Mouse (Mus musculus) erythroid progenitor cell, adult 5-6 weeks (primary cell): ENCODE measurements at regions not wholly inside any gene's neighbourhood (a gene's known extent, or its start where the extent isn't known, plus 50 kb on each side); places are given as distances from the start of the nearest gene placed in this dataset.
"Not testable (repeated sequence)": the region's sequence is repeated elsewhere in the genome, so short reads cannot be mapped to it uniquely, and the experiment has no call there.

Experiments
- ATAC-seq: replicated peaks from 2 replicates; pipeline ENCODE4 v1.8.0; 2016; ENCODE audit warnings: moderate number of reproducible peaks, mild to moderate bottlenecking, moderate TSS enrichment, inconsistent platforms; ENCODE audit not compliant: poor library complexity, low FRiP score, severe bottlenecking

DNA sequence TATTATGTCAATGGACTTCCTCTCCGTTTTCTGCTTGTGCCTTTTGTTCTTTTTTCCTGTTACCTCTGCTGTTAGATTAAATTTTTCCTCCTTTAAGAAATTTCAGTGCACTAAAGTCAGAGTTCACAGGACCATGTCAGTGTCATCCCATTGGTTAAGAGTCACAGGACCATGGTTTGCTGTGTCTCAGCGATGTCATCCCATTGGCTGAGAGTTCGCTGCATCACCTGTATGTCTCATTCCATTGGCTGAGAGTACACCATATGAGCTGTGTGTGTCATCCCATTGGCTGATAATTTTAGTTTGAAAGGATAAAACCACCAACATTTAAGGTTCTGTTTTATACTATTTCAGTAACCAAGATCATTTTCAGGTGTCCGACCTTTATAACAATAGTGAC is 50.7 kb upstream of the Jade1 start:
- no peak for ATAC-seq

DNA sequence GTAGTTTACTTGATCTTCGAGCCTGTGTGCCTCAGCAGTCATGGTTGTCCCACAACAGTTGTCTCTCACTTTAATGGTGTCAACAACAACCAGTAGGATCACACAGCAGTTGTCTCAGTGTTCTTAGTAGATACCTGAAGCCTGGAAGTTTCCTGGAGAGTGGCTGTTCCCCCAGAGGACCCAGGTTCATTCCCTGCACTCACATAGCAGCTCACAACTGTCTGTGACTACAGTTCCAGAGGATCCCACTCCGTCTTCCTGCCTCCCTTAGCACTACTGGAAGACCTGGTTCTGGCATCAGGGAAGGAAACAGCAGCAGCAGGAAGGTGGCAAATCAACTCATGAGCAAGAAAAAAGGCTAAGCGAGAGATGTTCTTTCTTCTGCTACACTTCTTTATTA is 53.4 kb upstream of the Jade1 start:
- no peak for ATAC-seq

- ATAC-seq: not testable (repeated sequence)
These were observed 53.9 kb upstream of the Jade1 start for GRCm38 (mm10) chr3:41501639-41502038.

- no peak for ATAC-seq
These were observed 54.4 kb upstream of the Jade1 start for GRCm38 (mm10) chr3:41501124-41501523.

GRCm38 (mm10) chr3:41499680-41500079 is 55.9 kb upstream of the Jade1 start:
- no peak for ATAC-seq

DNA sequence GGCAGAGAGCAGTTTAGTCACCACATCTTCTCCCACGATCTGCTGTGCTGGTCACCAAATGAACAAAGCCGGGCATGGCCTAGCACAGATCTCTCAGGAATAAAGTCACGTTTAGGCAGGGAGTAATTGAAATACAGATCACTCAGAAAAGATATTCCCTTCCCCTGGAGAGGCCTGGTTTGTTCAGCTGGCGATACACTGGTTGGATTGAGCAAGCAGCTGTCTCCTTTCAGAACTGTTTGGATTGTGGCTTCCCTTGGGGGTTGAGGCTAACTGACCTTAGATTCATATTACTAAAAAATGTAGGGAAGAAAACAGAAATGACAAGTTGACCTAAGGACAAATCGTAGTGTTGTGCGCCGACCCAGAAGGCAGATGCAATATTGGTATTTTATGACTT is 56.7 kb upstream of the Jade1 start:
- ATAC-seq: no peak

DNA sequence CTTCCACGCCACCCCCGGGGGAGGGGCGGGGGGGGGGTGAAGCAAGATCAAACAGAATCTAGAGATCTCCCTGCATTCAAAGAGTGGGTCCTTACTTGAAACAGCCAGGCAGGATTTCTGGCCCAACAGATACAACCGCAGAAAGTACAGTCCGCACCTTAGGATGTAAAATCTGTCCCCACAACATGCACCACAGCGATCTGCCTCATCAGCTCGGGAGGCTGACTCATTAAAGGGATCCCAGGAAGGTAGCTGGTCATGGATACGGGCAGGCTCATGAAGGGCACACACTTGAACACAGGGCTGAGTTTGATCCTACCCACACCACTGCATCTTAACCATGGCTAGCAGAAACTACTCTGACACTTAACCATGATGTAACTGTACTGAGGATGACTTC is 57.8 kb upstream of the Jade1 start:
- no peak for ATAC-seq

- no peak for ATAC-seq
These were observed 58.4 kb upstream of the Jade1 start for GRCm38 (mm10) chr3:41496931-41497710.

- ATAC-seq: no peak
These were observed 59.6 kb upstream of the Jade1 start for GRCm38 (mm10) chr3:41495893-41496292.

- no peak for ATAC-seq
These were observed 60.4 kb upstream of the Jade1 start for GRCm38 (mm10) chr3:41495097-41495496.

DNA sequence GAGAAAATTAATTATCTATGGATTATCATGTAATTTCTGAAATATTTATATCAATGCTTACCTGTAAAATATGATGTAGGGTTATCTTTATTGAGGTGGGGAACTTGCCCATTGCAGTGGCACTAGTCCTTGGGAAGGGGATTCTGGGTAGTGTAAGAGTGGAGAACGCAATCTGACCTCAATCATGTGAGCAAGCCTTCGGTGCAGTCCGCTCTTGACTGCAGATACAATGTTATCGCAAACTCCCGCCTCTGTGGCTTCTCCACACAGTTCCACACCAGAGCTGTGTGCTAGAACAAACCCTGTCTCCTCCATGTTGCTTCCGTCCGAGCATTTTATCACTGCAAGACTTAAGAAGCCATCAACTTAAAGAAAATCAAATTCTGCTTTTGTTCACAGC is 62.1 kb upstream of the Jade1 start:
- ATAC-seq: no peak

- no peak for ATAC-seq
These were observed 62.7 kb upstream of the Jade1 start for GRCm38 (mm10) chr3:41492727-41493392.

GRCm38 (mm10) chr3:41492031-41492726 is 63.4 kb upstream of the Jade1 start:
- no peak for ATAC-seq

DNA sequence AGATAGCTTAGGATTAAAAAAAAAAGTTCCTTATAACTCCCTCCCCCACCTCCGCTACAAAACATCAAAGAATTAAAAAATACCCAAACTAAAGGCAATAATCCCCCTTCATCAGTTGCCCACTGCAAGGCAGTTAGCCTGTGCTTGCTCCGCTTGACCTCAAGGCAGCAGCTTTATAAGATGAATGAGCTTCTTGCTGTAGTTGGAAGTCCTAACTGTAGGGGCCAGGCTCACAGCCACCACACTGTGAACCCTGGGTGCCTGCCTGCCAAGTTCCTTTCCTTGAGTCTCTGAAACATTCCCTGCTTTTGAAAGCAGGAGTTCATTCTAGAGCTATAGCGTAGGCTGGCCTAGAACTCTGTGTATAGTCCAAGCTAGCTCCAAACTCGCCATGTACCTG is 64.3 kb upstream of the Jade1 start:
- ATAC-seq: no peak

- ATAC-seq: no peak
These were observed 65.5 kb upstream of the Jade1 start for GRCm38 (mm10) chr3:41489998-41490397.

GRCm38 (mm10) chr3:41489571-41489970 is 66.0 kb upstream of the Jade1 start:
- ATAC-seq: no peak

DNA sequence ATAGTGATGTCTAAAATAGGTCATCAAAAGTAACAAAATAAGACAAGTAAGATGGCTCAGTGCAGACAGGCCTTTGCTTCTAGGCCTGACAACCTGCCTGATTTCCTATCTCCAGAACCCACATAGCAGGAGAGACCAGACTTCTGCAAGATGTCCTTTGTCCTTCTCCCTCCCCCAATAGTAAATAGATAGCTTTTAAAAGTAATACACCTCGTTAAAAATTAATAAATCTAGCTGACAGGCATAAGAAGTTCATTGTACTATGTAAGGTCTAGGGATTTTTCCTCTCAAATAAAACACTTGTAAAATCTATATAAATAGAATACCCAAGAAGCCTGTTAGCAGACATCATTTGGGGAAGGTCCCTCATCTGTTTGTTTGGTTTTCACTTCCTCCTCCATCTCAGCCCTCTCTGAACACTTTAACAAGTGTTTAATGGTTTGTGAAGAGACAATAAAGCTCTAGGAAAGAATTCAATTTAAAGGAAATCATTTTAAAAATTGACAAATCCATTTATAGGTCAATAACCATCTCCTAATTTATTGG is 67.2 kb upstream of the Jade1 start:
- ATAC-seq: no peak

DNA sequence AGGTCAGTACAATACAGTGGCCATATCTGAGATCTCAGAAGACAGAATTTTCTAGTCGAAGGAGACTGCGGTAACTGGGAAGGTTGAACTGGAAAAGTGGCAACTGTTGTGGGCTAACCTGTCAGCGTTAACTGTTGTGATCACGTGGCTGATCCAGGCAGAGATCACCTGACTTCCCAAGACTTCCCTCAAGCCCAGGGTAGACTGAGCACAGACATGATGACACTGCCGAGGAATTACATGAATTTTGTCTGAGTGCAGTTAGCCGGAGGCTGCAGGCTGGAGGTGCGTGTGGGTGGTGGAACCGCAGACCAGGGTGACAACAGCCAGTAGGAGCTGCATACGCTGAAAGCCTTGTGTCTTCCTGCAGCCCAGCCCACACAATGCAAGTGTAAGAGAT is 70.6 kb upstream of the Jade1 start:
- ATAC-seq: no peak

DNA sequence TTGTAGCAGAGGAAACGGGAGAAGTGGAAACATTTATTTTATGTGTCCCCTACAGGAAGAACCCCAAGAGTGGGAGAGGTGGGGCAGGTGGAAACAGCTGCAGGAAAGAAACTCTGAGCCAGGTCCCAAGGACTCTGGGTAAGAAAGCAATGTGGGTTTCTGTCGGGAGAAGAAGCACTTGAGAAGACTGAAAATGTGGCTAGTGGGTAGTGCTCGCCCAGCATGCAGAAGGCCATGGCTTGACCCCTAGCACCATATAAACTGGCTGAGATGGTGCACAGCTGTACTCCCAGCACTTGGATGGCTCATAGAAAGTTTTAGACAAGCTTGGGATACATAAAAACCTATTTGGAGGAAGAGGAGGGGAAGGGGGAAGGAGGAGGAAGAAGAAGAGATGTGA is 71.9 kb upstream of the Jade1 start:
- no peak for ATAC-seq

DNA sequence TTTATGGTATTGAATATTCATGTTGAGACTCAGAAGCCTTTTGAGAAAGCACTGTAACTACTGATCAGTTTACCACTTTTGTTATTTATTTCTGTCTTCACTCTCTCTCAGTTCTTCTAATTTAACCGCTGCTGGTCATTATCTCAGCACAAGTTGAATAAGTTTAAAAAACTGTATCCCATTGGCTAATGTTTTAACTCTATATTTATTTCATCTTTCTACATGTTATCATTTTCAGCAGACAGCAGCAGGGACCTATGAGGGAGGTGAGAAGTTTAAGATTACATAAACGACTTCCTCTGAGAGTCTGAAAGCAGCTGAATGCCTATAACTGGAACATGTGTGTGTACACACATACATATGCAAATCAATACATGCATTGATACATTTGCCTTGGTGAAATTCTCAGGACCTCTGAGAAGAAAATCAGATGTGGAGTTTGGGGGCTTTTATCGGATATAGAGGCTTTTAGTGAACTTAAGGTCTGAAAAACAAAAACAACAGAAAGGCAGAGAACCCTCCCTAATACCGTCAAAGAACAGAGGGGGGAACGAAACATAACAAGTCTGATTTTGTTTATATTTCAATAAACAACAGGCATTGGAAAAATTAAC is 72.5 kb upstream of the Jade1 start:
- ATAC-seq: peak; percentile 44; the same call in 1 of the 2 replicates
